Mouse (Mus musculus) c-Kit-positive CD71-negative TER-119-negative erythroid progenitor cells, embryonic 14.5 days (primary cell): ENCODE data around the gene Arpc1b.
"Not testable (repeated sequence)": the region's sequence is repeated elsewhere in the genome, so short reads cannot be mapped to it uniquely, and the experiment has no call there.

ENCODE experiments used
- DNase-seq: peaks from one replicate; pipeline ENCODE4 v3.0.0-alpha.2; 2013; ENCODE audit warnings: low read depth

Arpc1b gene

GRCm38 (mm10) chr5:145114606-145115473, 825 bp downstream of the Arpc1b start:
- DNase-seq = no peak

DNA sequence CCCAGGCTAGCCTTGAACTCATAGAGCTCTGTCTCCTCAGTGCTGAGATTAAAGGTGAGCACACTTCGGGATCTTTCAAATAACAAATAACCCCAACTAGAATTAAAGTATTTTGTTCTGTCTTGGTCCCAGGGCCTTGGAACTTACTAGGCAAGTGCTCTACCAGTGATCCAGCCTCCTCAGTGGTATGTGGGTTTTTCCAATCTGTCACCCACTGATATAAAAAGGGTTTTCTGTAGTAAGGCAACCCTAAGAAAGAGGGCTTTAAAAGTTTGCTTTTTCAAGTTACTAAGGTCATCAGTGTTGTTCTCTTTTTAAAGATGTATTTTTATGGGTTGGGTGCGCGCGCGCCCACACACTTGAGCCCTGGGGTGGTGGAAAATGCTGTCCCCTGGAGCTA, 1.7 kb downstream of the Arpc1b start:
- no peak for DNase-seq

DNA sequence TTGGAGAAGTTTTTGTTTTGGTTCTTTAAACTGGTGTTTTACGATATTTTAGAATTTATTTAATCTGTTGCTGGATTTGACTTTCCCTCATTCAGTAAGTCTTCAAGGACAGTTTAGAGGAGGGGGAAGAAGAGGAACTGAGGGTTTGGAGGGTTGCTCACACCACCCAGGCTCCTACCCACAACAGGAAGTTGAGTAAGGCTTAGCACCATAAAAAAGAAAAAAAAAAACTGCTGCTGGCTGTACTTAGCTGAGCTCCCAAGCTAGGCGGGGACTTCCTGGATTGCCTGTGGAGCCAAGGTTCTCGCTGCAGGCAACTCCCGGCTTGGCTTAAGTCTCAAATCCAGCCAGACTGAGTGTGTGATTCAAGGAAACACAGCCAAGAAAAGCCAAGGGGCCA, 2.3 kb downstream of the Arpc1b start:
- DNase-seq = no peak

- no peak for DNase-seq
These were observed 2.9 kb downstream of the Arpc1b start for GRCm38 (mm10) chr5:145116916-145117315.

DNA sequence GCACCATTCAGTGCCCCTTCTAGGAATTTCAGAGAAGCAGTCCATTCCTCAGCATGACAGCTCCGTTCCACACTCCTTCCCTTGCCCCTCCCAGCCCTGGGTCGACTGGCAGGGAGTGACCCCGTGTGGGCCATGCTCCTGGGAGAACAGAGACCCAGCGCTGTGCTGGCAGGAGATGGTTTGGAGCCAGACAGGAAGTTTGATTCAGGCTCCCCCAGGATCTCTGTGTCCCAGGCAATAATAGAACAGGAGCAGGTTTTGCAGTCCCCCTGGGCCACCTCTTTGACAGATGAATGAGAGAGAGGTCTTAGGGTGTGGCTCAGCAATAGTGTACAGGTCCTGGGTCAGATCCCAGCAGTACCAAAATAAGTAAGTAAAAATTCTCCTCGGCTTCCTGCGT, 4.0 kb downstream of the Arpc1b start:
- no peak for DNase-seq

GRCm38 (mm10) chr5:145118461-145118860, 4.4 kb downstream of the Arpc1b start:
- DNase-seq = no peak

DNA sequence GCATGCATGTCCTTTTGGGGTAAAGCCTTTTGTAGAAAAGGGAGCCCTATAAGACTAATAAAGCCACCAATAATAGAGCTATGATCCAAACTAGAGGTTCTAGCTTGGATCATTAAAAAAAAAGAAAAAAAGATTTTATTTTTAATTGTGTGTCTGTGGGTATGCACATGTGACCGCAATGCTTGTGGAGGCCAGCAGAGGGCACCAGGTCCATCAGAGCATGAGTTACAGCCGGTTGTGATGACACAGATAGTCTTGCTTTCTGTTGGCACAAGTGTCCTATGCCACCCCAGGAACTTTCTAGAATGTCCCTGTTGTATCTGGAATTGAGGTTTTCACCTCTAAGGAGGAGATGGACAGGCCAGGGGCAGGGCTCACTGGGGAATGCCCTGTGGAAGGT, 5.4 kb downstream of the Arpc1b start:
- no peak for DNase-seq

DNA sequence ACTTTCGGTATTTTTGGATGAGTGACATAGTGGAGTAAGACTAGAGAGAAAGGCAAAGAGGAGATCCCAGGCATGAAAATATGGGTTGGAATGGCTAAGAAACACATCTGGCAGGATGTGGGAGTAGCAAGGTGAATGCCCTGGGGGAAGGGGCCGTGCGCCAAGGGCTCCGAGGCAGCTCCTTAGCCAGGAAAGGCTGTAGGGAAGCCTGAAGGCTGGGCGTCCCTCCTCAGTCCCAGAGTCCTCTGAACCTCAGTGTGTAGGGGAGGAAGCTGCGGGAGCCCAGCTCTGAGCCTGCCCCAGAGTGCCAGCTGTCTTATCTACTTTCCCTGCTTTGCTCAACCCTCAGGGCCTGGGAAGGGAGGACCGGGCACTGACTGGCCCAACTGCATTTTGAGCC, 6.9 kb downstream of the Arpc1b start:
- no peak for DNase-seq

DNA sequence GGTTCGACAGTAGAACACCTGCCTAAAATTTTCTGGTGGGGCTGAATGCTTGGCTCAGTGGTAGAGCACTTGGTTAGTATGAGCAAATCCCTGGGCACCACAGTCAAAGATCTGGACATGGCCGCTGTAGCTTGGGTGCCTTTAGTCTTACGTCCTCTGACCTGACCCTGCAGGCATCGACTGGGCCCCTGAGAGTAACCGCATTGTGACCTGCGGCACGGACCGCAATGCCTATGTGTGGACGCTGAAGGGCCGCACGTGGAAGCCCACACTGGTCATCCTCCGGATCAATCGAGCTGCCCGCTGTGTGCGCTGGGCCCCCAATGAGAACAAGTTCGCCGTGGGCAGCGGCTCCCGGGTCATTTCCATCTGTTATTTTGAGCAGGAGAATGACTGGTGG, 9.4 kb downstream of the Arpc1b start:
- no peak for DNase-seq

GRCm38 (mm10) chr5:145126580-145126979, 12.6 kb downstream of the Arpc1b start:
- no peak for DNase-seq

- DNase-seq = no peak
These were observed 15.1 kb downstream of the Arpc1b start for GRCm38 (mm10) chr5:145129124-145129523.

DNA sequence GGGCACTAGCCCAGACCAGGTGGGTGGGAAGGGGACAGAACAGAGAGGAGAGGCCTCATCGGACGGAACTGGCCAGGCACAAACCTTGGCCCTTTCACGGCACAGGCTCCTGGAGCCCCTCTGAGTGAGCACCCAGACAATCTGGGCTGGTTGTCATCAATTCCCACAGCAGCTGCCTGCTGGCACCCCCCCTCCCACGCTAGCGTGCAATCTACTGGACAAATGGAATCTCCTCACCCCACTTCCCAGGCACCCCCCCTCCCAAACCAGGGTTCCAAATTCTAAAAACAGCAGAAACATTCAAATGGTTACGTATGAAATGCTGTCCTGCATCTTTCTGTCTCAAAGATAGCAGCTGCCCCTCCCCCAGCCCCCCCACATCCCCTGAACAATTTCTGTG, 15.8 kb downstream of the Arpc1b start:
- not testable (repeated sequence) for DNase-seq

- no peak for DNase-seq
These were observed 16.2 kb downstream of the Arpc1b start for GRCm38 (mm10) chr5:145130191-145130590.

DNA sequence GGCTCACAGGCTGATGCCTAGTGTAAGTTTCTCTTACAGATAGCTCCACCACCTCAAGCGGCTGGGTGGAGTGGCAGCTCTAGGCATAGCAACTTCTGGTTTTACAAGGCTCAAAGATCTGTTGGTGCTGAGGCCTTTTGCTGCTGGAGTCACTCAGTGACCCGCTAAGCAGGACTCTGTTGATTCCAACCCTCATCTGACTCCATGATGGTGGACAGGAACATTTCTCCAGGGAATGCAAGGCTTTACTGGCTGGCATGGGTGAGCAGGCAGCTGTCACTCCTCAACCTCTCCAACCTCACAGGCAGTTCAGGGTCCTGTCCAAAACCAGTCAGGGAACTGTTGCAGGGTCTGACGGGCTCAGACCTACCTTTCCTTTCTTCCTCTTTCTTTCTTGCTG, 17.0 kb downstream of the Arpc1b start:
- DNase-seq = no peak

GRCm38 (mm10) chr5:145133275-145133674, 19.3 kb downstream of the Arpc1b start:
- DNase-seq = not testable (repeated sequence)

- DNase-seq = no peak
These were observed 24.8 kb downstream of the Arpc1b start for GRCm38 (mm10) chr5:145138836-145139235.

- peak; percentile 84 for DNase-seq
These were observed 25.8 kb downstream of the Arpc1b start, which contains the start of the genes Pdap1 and Bud31 for GRCm38 (mm10) chr5:145139571-145140519. Gene Pdap1, minus strand, starts transcription at chr5:145140238. Gene Bud31, plus strand, starts transcription at chr5:145140362.

- DNase-seq = no peak
These were observed 26.6 kb downstream of the Arpc1b start for GRCm38 (mm10) chr5:145140611-145141010.

GRCm38 (mm10) chr5:145147748-145148147, 33.7 kb downstream of the Arpc1b start:
- no peak for DNase-seq

DNA sequence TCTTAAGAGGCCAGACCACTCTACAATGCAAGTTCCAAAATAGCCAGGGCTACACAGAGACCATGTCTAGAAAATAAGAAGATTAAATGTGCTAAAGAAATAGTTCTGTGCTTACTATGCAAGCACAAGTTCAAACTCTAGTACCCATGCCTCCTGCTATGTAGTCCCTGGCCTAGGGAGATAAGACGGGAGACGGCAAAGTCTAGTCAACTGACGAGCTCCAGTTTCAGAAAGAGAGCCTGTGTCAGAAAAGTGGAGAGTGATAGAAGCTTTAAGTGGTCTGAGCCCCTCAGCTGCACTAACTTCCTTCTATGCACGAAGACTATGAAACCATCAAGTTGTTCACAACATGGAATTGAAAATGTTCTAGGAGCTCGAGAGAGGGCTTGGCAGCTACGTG, 35.3 kb downstream of the Arpc1b start:
- no peak for DNase-seq

DNA sequence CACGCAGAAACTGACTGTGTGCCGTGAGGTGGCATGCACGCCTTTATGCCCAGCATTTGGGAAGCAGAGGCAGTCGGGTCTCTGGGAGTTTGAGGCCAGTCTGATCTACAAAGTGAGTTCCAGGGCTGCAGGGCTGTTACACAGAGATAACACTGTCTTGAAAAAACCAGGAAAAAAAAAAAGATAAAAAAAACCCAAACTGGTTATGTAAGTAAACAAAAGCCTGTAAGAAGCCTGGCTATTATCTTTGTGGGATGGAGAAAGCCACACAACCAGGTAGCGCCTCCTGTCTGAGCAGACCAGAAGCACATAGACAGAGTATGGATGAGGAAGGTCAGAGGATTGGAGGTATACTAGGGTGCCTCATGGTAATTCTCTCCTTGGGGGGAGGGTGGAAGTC, 38.7 kb downstream of the Arpc1b start:
- no peak for DNase-seq

DNA sequence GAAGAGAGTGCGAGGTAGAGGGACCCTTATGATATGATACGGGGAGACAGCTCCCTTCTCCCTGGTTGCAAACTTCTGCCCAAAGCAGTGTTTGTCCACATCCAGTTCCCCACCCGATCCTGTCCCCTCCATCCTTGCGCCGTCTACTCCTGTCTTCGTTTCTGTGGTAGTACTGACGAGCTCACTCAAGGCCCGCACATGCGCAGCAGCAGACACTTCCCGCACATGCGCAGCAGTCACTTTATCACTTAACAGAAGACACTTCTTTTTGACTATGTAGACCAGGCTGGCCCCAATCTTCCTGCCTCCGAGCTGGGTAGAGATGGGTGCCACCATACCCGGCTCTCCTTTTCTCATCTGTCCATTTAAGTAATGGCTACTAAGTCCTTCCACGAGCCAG, 47.3 kb downstream of the Arpc1b start:
- no peak for DNase-seq

DNA sequence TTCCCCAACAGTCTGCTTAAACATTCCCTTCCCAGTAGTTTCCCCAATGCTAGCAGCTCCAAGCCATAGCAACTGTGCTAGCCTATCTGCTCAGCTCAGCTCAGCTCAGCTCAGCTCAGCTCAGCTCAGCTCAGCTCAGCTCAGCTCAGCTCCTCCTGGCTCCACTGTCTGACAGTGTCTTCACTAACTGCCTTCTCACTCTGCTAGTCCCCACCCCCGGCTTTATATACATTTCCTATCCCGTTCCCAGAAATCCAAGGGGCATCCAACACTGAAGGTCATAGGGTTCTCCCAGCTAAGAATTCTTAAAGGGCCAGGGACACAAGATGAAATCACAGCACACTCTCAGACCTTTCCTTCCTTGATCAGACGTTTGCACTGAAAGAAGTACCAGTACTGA, 50.7 kb downstream of the Arpc1b start:
- no peak for DNase-seq
